Mouse (Mus musculus): ENCODE data around the gene Lfng.
A peak's percentile ranks its signal among the peaks of the same experiment; 100 is the strongest.

Gene Lfng

GRCm38 (mm10) chr5:140639312-140639711, 32.2 kb downstream of the Lfng start:
- DNase-seq (ENCODE audit: low read depth, low spot score) = no peak

GRCm38 (mm10) chr5:140639871-140640270, 32.8 kb downstream of the Lfng start:
- DNase-seq (ENCODE audit: low read depth, low spot score) = no peak

- DNase-seq (ENCODE audit: low read depth, low spot score) = no peak
Observed at GRCm38 (mm10) chr5:140640812-140641211, 33.7 kb downstream of the Lfng start.

GRCm38 (mm10) chr5:140641254-140641928, 34.3 kb downstream of the Lfng start:
- DNase-seq (ENCODE audit: low read depth, low spot score) = peak; percentile 31

GRCm38 (mm10) chr5:140642076-140642475, 35.0 kb downstream of the Lfng start:
- no peak for DNase-seq (ENCODE audit: low read depth, low spot score)

GRCm38 (mm10) chr5:140644263-140644662, 37.1 kb downstream of the Lfng start:
- DNase-seq (ENCODE audit: low read depth, low spot score) = no peak

- DNase-seq (ENCODE audit: low read depth, low spot score) = peak; percentile 30
Observed at GRCm38 (mm10) chr5:140644702-140645201, 37.6 kb downstream of the Lfng start.

GRCm38 (mm10) chr5:140645454-140645853, 38.3 kb downstream of the Lfng start:
- DNase-seq (ENCODE audit: low read depth, low spot score) = no peak

GRCm38 (mm10) chr5:140646171-140646570, 39.1 kb downstream of the Lfng start:
- no peak for DNase-seq (ENCODE audit: low read depth, low spot score)

- DNase-seq (ENCODE audit: low read depth, low spot score) = no peak
Observed at GRCm38 (mm10) chr5:140647031-140647760, 40.1 kb downstream of the Lfng start.

- DNase-seq (ENCODE audit: low read depth, low spot score) = peak; percentile 30
Observed at GRCm38 (mm10) chr5:140647821-140648518, 40.9 kb downstream of the Lfng start.

GRCm38 (mm10) chr5:140648519-140649100, 41.5 kb downstream of the Lfng start, which contains the start of gene Ttyh3:
TSS of gene Ttyh3 (minus strand) at chr5:140649031.
- DNase-seq (ENCODE audit: low read depth, low spot score) = peak; percentile 14

- peak; percentile 96 for DNase-seq (ENCODE audit: low read depth, low spot score)
Observed at GRCm38 (mm10) chr5:140649101-140649667, 42.1 kb downstream of the Lfng start.

GRCm38 (mm10) chr5:140649881-140650414, 42.8 kb downstream of the Lfng start:
- DNase-seq (ENCODE audit: low read depth, low spot score) = no peak

- no peak for DNase-seq (ENCODE audit: low read depth, low spot score)
Observed at GRCm38 (mm10) chr5:140651231-140651630, 44.1 kb downstream of the Lfng start.

GRCm38 (mm10) chr5:140652587-140652986, 45.5 kb downstream of the Lfng start:
- DNase-seq (ENCODE audit: low read depth, low spot score) = no peak

- DNase-seq (ENCODE audit: low read depth, low spot score) = no peak
Observed at GRCm38 (mm10) chr5:140654096-140654845, 47.2 kb downstream of the Lfng start.

GRCm38 (mm10) chr5:140659607-140660272, 52.6 kb downstream of the Lfng start:
- DNase-seq (ENCODE audit: low read depth, low spot score) = no peak

GRCm38 (mm10) chr5:140660398-140660797, 53.3 kb downstream of the Lfng start:
- no peak for DNase-seq (ENCODE audit: low read depth, low spot score)

- no peak for DNase-seq (ENCODE audit: low read depth, low spot score)
Observed at GRCm38 (mm10) chr5:140661427-140661826, 54.3 kb downstream of the Lfng start.

Data from embryo, embryonic 11.5 days (tissue).